Mouse (Mus musculus) inflammation-experienced regulatory T-cells, adult 16 weeks (primary cell): Measurements from ENCODE around the gene Tor1aip2. TPM values are rescaled to one million over a fixed set of nuclear protein-coding genes. Genes with fewer than 3 reads are reported as not detected.

ENCODE experiments used
- polyA plus RNA-seq: library from polyadenylated mRNA; unstranded; fragments of 100-300 nt; shearing (Covaris generic); gene quantifications from one replicate; pipeline ENCODE4 v1.2.1, GENCODE M21; 2017

Gene Tor1aip2
- 51.1 TPM for polyA plus RNA-seq

GRCm38 (mm10) chr1:156035269-156035929 is at the start of gene Tor1aip2:
Gene Tor1aip2, plus strand, starts transcription at chr1:156035403.

GRCm38 (mm10) chr1:156035930-156036737 is 931 bp downstream of the Tor1aip2 start, which contains the start of gene Tor1aip1:
Gene Tor1aip1, minus strand, starts transcription at chr1:156036480.

Other genes starting within 250 kb of the Tor1aip2 start
- 64.0 TPM for gene Qsox1, start 222.5 kb upstream of the Tor1aip2 start, polyA plus RNA-seq
- 17.4 TPM for gene Cep350, start 62.1 kb upstream of the Tor1aip2 start, polyA plus RNA-seq
- gene Tor1aip1, start 1.1 kb downstream of the Tor1aip2 start, polyA plus RNA-seq = 91.9 TPM
- gene Fam163a, start 169.6 kb downstream of the Tor1aip2 start, polyA plus RNA-seq = not detected